Mouse (Mus musculus): ENCODE results near the gene Bean1. TPM values are rescaled to one million over a fixed set of nuclear protein-coding genes. Genes with fewer than 3 reads are reported as not detected.

Bean1 gene
- polyA plus RNA-seq, 1 experiment = 7.4 TPM

- H3K36me3 ChIP-seq (ENCODE audit: control insufficient read depth, insufficient read depth, low read length) = no peaks in the 10 kb centered on the region
- H3K27ac ChIP-seq (ENCODE audit: insufficient read depth, low read depth, low read length) = no peak overlapping the region
- no peak overlapping the region for H3K4me3 ChIP-seq (ENCODE audit: low read depth, low read length)
- no peaks in the 10 kb centered on the region for H3K4me1 ChIP-seq (ENCODE audit: control insufficient read depth, insufficient read depth, insufficient read length, low read length)
- WGBS = 86% methylated on average over 5 of the region's 5 CpGs
- TF ChIP-seq CTCF (IDR thresholded peaks at IDR 0.05; ENCODE audit: extremely low read depth, insufficient read length, insufficient replicate concordance, low read depth, low read length) (no peak), POLR2A (IDR thresholded peaks at IDR 0.05; ENCODE audit: low read depth, low read length) (no peak)
- H3K27me3 ChIP-seq (ENCODE audit: control insufficient read depth, insufficient read depth, low read length) = 0 out of 2 replicates have a peak, but pooled peaks cover 2% of the 10 kb centered on the region
Measured at GRCm38 (mm10) chr8:104217601-104218000, 47.4 kb downstream of the Bean1 start.

GRCm38 (mm10) chr8:104219079-104219478 is 48.8 kb downstream of the Bean1 start:
- TF ChIP-seq CTCF (IDR thresholded peaks at IDR 0.05; ENCODE audit: extremely low read depth, insufficient read length, insufficient replicate concordance, low read depth, low read length) (peak; percentile 60; the same call in 1 of the 2 replicates), POLR2A (IDR thresholded peaks at IDR 0.05; ENCODE audit: low read depth, low read length) (no peak)
- Histone ChIP-seq H3K27me3 (ENCODE audit: control insufficient read depth, insufficient read depth, low read length) (0 out of 2 replicates have a peak, but pooled peaks cover 2% of the 10 kb centered on the region), H3K27ac (ENCODE audit: insufficient read depth, low read depth, low read length) (no peak overlapping the region), H3K4me3 (ENCODE audit: low read depth, low read length) (no peak overlapping the region), H3K36me3 (ENCODE audit: control insufficient read depth, insufficient read depth, low read length) (no peaks in the 10 kb centered on the region), H3K4me1 (ENCODE audit: control insufficient read depth, insufficient read depth, insufficient read length, low read length) (no peaks in the 10 kb centered on the region)
- WGBS = 26% methylated on average over 11 of the region's 11 CpGs

GRCm38 (mm10) chr8:104219806-104220205 is 49.6 kb downstream of the Bean1 start:
- H3K27me3 ChIP-seq (ENCODE audit: control insufficient read depth, insufficient read depth, low read length) = no peaks in the 10 kb centered on the region
- 44% methylated on average over 5 of the region's 5 CpGs for WGBS
- no peak for TF ChIP-seq POLR2A (IDR thresholded peaks at IDR 0.05; ENCODE audit: low read depth, low read length)
- peak; percentile 92; the same call in 1 of the 2 replicates for TF ChIP-seq CTCF (IDR thresholded peaks at IDR 0.05; ENCODE audit: extremely low read depth, insufficient read length, insufficient replicate concordance, low read depth, low read length)
- no peaks in the 10 kb centered on the region for H3K4me1 ChIP-seq (ENCODE audit: control insufficient read depth, insufficient read depth, insufficient read length, low read length)
- no peaks in the 10 kb centered on the region for H3K36me3 ChIP-seq (ENCODE audit: control insufficient read depth, insufficient read depth, low read length)
- H3K27ac ChIP-seq (ENCODE audit: insufficient read depth, low read depth, low read length) = no peak overlapping the region
- no peak overlapping the region for H3K4me3 ChIP-seq (ENCODE audit: low read depth, low read length)

- 94% methylated on average over 5 of the region's 5 CpGs for WGBS
- no peaks in the 10 kb centered on the region for H3K4me1 ChIP-seq (ENCODE audit: control insufficient read depth, insufficient read depth, insufficient read length, low read length)
- H3K27ac ChIP-seq (ENCODE audit: insufficient read depth, low read depth, low read length) = no peak overlapping the region
- peaks cover 16% of the 10 kb centered on the region for H3K36me3 ChIP-seq (ENCODE audit: control insufficient read depth, insufficient read depth, low read length)
- H3K27me3 ChIP-seq (ENCODE audit: control insufficient read depth, insufficient read depth, low read length) = no peaks in the 10 kb centered on the region; the same call in none of the 2 replicates
- TF ChIP-seq CTCF (IDR thresholded peaks at IDR 0.05; ENCODE audit: extremely low read depth, insufficient read length, insufficient replicate concordance, low read depth, low read length) (no peak), POLR2A (IDR thresholded peaks at IDR 0.05; ENCODE audit: low read depth, low read length) (no peak)
- no peak overlapping the region for H3K4me3 ChIP-seq (ENCODE audit: low read depth, low read length)
Measured at GRCm38 (mm10) chr8:104227048-104227447, 56.8 kb downstream of the Bean1 start.

- H3K4me1 ChIP-seq (ENCODE audit: control insufficient read depth, insufficient read depth, insufficient read length, low read length) = no peaks in the 10 kb centered on the region
- H3K27ac ChIP-seq (ENCODE audit: insufficient read depth, low read depth, low read length) = no peak overlapping the region
- TF ChIP-seq POLR2A (IDR thresholded peaks at IDR 0.05; ENCODE audit: low read depth, low read length) = no peak
- no peak for TF ChIP-seq CTCF (IDR thresholded peaks at IDR 0.05; ENCODE audit: extremely low read depth, insufficient read length, insufficient replicate concordance, low read depth, low read length)
- H3K27me3 ChIP-seq (ENCODE audit: control insufficient read depth, insufficient read depth, low read length) = peaks cover 3% of the 10 kb centered on the region
- 87% methylated on average over 9 of the region's 9 CpGs for WGBS
- no peak overlapping the region for H3K4me3 ChIP-seq (ENCODE audit: low read depth, low read length)
- peaks cover 16% of the 10 kb centered on the region for H3K36me3 ChIP-seq (ENCODE audit: control insufficient read depth, insufficient read depth, low read length)
Measured at GRCm38 (mm10) chr8:104230377-104230776, 60.1 kb downstream of the Bean1 start.

- 98% methylated on average over 4 of the region's 4 CpGs for WGBS
- no peak overlapping the region for H3K27ac ChIP-seq (ENCODE audit: insufficient read depth, low read depth, low read length)
- TF ChIP-seq POLR2A (IDR thresholded peaks at IDR 0.05; ENCODE audit: low read depth, low read length) = no peak
- TF ChIP-seq CTCF (IDR thresholded peaks at IDR 0.05; ENCODE audit: extremely low read depth, insufficient read length, insufficient replicate concordance, low read depth, low read length) = no peak
- H3K27me3 ChIP-seq (ENCODE audit: control insufficient read depth, insufficient read depth, low read length) = peaks cover 3% of the 10 kb centered on the region; the same call in 1 of the 2 replicates
- no peaks in the 10 kb centered on the region for H3K4me1 ChIP-seq (ENCODE audit: control insufficient read depth, insufficient read depth, insufficient read length, low read length)
- H3K36me3 ChIP-seq (ENCODE audit: control insufficient read depth, insufficient read depth, low read length) = peaks cover 14% of the 10 kb centered on the region; the same call in 1 of the 2 replicates
- no peak overlapping the region for H3K4me3 ChIP-seq (ENCODE audit: low read depth, low read length)
Measured at GRCm38 (mm10) chr8:104232039-104232438, 61.8 kb downstream of the Bean1 start.

GRCm38 (mm10) chr8:104232919-104233318 is 62.7 kb downstream of the Bean1 start:
- H3K4me3 ChIP-seq (ENCODE audit: low read depth, low read length) = no peak overlapping the region
- H3K36me3 ChIP-seq (ENCODE audit: control insufficient read depth, insufficient read depth, low read length) = peaks cover 12% of the 10 kb centered on the region; the same call in 1 of the 2 replicates
- TF ChIP-seq CTCF (IDR thresholded peaks at IDR 0.05; ENCODE audit: extremely low read depth, insufficient read length, insufficient replicate concordance, low read depth, low read length) = no peak
- TF ChIP-seq POLR2A (IDR thresholded peaks at IDR 0.05; ENCODE audit: low read depth, low read length) = no peak
- 90% methylated on average over 5 of the region's 5 CpGs for WGBS
- no peak overlapping the region for H3K27ac ChIP-seq (ENCODE audit: insufficient read depth, low read depth, low read length)
- H3K4me1 ChIP-seq (ENCODE audit: control insufficient read depth, insufficient read depth, insufficient read length, low read length) = no peaks in the 10 kb centered on the region
- H3K27me3 ChIP-seq (ENCODE audit: control insufficient read depth, insufficient read depth, low read length) = peaks cover 9% of the 10 kb centered on the region; the same call in 1 of the 2 replicates

Data from small intestine, adult 2 months (tissue).